Mouse (Mus musculus) midbrain, embryonic 14.5 days (tissue): ENCODE data around the gene Syt16. TPM values are rescaled to one million over a fixed set of nuclear protein-coding genes. Genes with fewer than 3 reads are reported as not detected.

Source experiments
- ATAC-seq: fragments of 200-750 bp; cut with Nextera tagmentation; 2 replicates; pipeline ENCODE4 v1.8.0; 2017; ENCODE audit warnings: moderate number of reproducible peaks, moderate library complexity; ENCODE audit not compliant: low FRiP score, low TSS enrichment
- DNase-seq: peaks from one replicate; pipeline ENCODE4 v3.0.0-alpha.2; 2015
- H3K27ac ChIP-seq: fragments of 300-500 bp; sonication (generic); replicated peaks from 2 replicates; pipeline ENCODE4 v1.5.1; 2014; ENCODE audit warnings: mild to moderate bottlenecking, low read depth, low read length, moderate library complexity
- H3K27me3 ChIP-seq: fragments of 300-500 bp; sonication (generic); 2 replicates; pipeline ENCODE4 v1.6.1; 2014; ENCODE audit warnings: low read length, control low read depth, mixed read lengths; ENCODE audit not compliant: control insufficient read depth, insufficient read depth
- H3K36me3 ChIP-seq: fragments of 300-500 bp; sonication (generic); 2 replicates; pipeline ENCODE4 v1.6.1; 2014; ENCODE audit warnings: low read length, control low read depth; ENCODE audit not compliant: control insufficient read depth, insufficient read depth
- H3K4me1 ChIP-seq: fragments of 300-500 bp; sonication (generic); 2 replicates; pipeline ENCODE4 v1.6.1; 2014; ENCODE audit warnings: mild to moderate bottlenecking, antibody characterized with exemption, low read length, control low read depth; ENCODE audit not compliant: control insufficient read depth, insufficient read depth
- H3K4me2 ChIP-seq: fragments of 300-500 bp; sonication (generic); 2 replicates; pipeline ENCODE4 v1.6.1; 2014; ENCODE audit warnings: mild to moderate bottlenecking, low read length, moderate library complexity
- H3K4me3 ChIP-seq: fragments of 300-500 bp; sonication (generic); replicated peaks from 2 replicates; pipeline ENCODE4 v1.5.1; 2014; ENCODE audit warnings: low read depth, low read length
- H3K9ac ChIP-seq: fragments of 300-500 bp; sonication (generic); replicated peaks from 2 replicates; pipeline ENCODE4 v1.6.1; 2014; ENCODE audit warnings: mild to moderate bottlenecking, low read length, moderate library complexity
- H3K9me3 ChIP-seq: fragments of 300-500 bp; sonication (generic); 2 replicates; pipeline ENCODE4 v1.6.1; 2016; ENCODE audit warnings: low read length, control low read depth, mixed read lengths; ENCODE audit not compliant: control insufficient read depth
- WGBS: fragments of 180-500 bp; shearing (Covaris S2); extraction: QIAGEN DNeasy Blood & Tissue Kit; methylation state at CpG from one replicate; pipeline ENCODE4 v1.1.7; 2014; 5-methylcytosine and 5-hydroxymethylcytosine counted together
- polyA plus RNA-seq: library from polyadenylated mRNA; unstranded; fragments of >200 nt; fragmentation: Nextera tagmentation; extraction: Ambion mirVana; gene quantifications from 2 replicates; pipeline ENCODE4 v1.2.1, GENCODE M21; 2014

Syt16 gene
- polyA plus RNA-seq, 1 experiment from 2014 or later, result 88.4 TPM

GRCm38 (mm10) chr12:74230808-74231207 lies 233.3 kb downstream of the Syt16 start:
- DNase-seq, result peak; percentile 42
- H3K27ac ChIP-seq, result no peak overlapping the region
- H3K4me3 ChIP-seq, result no peak overlapping the region
- ATAC-seq, result no peak
- H3K9me3 ChIP-seq, result no peaks in the 10 kb centered on the region
- no peaks in the 10 kb centered on the region for H3K4me1 ChIP-seq
- H3K9ac ChIP-seq, result no peak overlapping the region
- no peaks in the 10 kb centered on the region for H3K36me3 ChIP-seq
- H3K27me3 ChIP-seq, result no peaks in the 10 kb centered on the region
- WGBS, result 82% methylated on average over 10 of the region's 10 CpGs
- H3K4me2 ChIP-seq, result no peak overlapping the region

- no peak for ATAC-seq
- H3K36me3 ChIP-seq, result no peaks in the 10 kb centered on the region
- H3K27ac ChIP-seq, result no peak overlapping the region
- 33% methylated on average over 1 of the region's 1 CpGs for WGBS
- H3K9ac ChIP-seq, result no peak overlapping the region
- H3K4me3 ChIP-seq, result no peak overlapping the region
- no peaks in the 10 kb centered on the region for H3K4me1 ChIP-seq
- no peak overlapping the region for H3K4me2 ChIP-seq
- H3K9me3 ChIP-seq, result no peaks in the 10 kb centered on the region
- peak; percentile 17 for DNase-seq
- H3K27me3 ChIP-seq, result no peaks in the 10 kb centered on the region
Observed at GRCm38 (mm10) chr12:74232845-74233244, 235.4 kb downstream of the Syt16 start.

GRCm38 (mm10) chr12:74236191-74236590 lies 238.7 kb downstream of the Syt16 start:
- H3K9ac ChIP-seq, result no peak overlapping the region
- no peaks in the 10 kb centered on the region for H3K36me3 ChIP-seq
- no peak for DNase-seq
- H3K4me3 ChIP-seq, result no peak overlapping the region
- H3K27ac ChIP-seq, result no peak overlapping the region
- no peaks in the 10 kb centered on the region for H3K9me3 ChIP-seq
- no peaks in the 10 kb centered on the region for H3K4me1 ChIP-seq
- WGBS, result 88% methylated on average over 8 of the region's 8 CpGs
- no peak overlapping the region for H3K4me2 ChIP-seq
- H3K27me3 ChIP-seq, result no peaks in the 10 kb centered on the region
- ATAC-seq, result no peak

- no peaks in the 10 kb centered on the region for H3K4me1 ChIP-seq
- no peak overlapping the region for H3K9ac ChIP-seq
- ATAC-seq, result no peak
- H3K9me3 ChIP-seq, result no peaks in the 10 kb centered on the region
- no peaks in the 10 kb centered on the region for H3K27me3 ChIP-seq
- no peak for DNase-seq
- no peak overlapping the region for H3K4me2 ChIP-seq
- WGBS, result 67% methylated on average over 7 of the region's 7 CpGs
- no peaks in the 10 kb centered on the region for H3K36me3 ChIP-seq
- H3K4me3 ChIP-seq, result no peak overlapping the region
- H3K27ac ChIP-seq, result no peak overlapping the region
Observed at GRCm38 (mm10) chr12:74238056-74238455, 240.6 kb downstream of the Syt16 start.

- no peaks in the 10 kb centered on the region for H3K4me1 ChIP-seq
- 86% methylated on average over 2 of the region's 2 CpGs for WGBS
- no peak for ATAC-seq
Observed at GRCm38 (mm10) chr12:74238806-74239205, 241.3 kb downstream of the Syt16 start.

GRCm38 (mm10) chr12:74264846-74265245 lies 267.4 kb downstream of the Syt16 start:
- Histone ChIP-seq H3K4me2 (no peak overlapping the region), H3K4me3 (no peak overlapping the region), H3K27me3 (no peaks in the 10 kb centered on the region), H3K4me1 (no peaks in the 10 kb centered on the region), H3K27ac (no peak overlapping the region), H3K9ac (no peak overlapping the region), H3K36me3 (peaks cover 6% of the 10 kb centered on the region; the same call in 1 of the 2 replicates), H3K9me3 (no peaks in the 10 kb centered on the region)
- DNase-seq (no peak), ATAC-seq (no peak)
- 43% methylated on average over 3 of the region's 3 CpGs for WGBS

More at GRCm38 (mm10) chr12:74238806-74239205, 241.3 kb downstream of the Syt16 start:
- Histone ChIP-seq H3K9ac (no peak overlapping the region), H3K4me3 (no peak overlapping the region), H3K4me2 (no peak overlapping the region), H3K27ac (no peak overlapping the region), H3K9me3 (no peaks in the 10 kb centered on the region), H3K27me3 (no peaks in the 10 kb centered on the region), H3K36me3 (no peaks in the 10 kb centered on the region)
- no peak for DNase-seq

GRCm38 (mm10) chr12:74267049-74267448 lies 269.6 kb downstream of the Syt16 start:
- Histone ChIP-seq H3K27ac (no peak overlapping the region), H3K4me1 (no peaks in the 10 kb centered on the region), H3K9me3 (no peaks in the 10 kb centered on the region), H3K27me3 (no peaks in the 10 kb centered on the region), H3K36me3 (peaks cover 6% of the 10 kb centered on the region; the same call in 1 of the 2 replicates), H3K4me2 (no peak overlapping the region), H3K9ac (no peak overlapping the region), H3K4me3 (no peak overlapping the region)
- 97% methylated on average over 4 of the region's 4 CpGs for WGBS
- DNase-seq, result no peak
- ATAC-seq, result no peak

GRCm38 (mm10) chr12:74268644-74269285 lies 271.3 kb downstream of the Syt16 start:
- ATAC-seq (no peak), DNase-seq (peak; percentile 32)
- Histone ChIP-seq H3K4me3 (no peak overlapping the region), H3K36me3 (peaks cover 6% of the 10 kb centered on the region; the same call in 1 of the 2 replicates), H3K27me3 (no peaks in the 10 kb centered on the region), H3K9me3 (no peaks in the 10 kb centered on the region), H3K9ac (no peak overlapping the region), H3K27ac (no peak overlapping the region; the same call in 1 of the 2 replicates), H3K4me1 (no peaks in the 10 kb centered on the region), H3K4me2 (no peak overlapping the region)
- WGBS, result 60% methylated on average over 15 of the region's 15 CpGs

GRCm38 (mm10) chr12:74272545-74272944 lies 275.1 kb downstream of the Syt16 start:
- H3K9me3 ChIP-seq, result no peaks in the 10 kb centered on the region
- H3K9ac ChIP-seq, result no peak overlapping the region
- H3K4me2 ChIP-seq, result no peak overlapping the region
- H3K4me3 ChIP-seq, result no peak overlapping the region
- H3K27me3 ChIP-seq, result no peaks in the 10 kb centered on the region
- no peaks in the 10 kb centered on the region for H3K36me3 ChIP-seq
- DNase-seq (no peak), ATAC-seq (no peak)
- 93% methylated on average over 17 of the region's 17 CpGs for WGBS
- H3K4me1 ChIP-seq, result no peaks in the 10 kb centered on the region
- no peak overlapping the region for H3K27ac ChIP-seq
